Mouse (Mus musculus) MEL (cell line): ENCODE measurements around the gene Ints14.

Experiments used
- CTCF ChIP-seq, 3 experiments: IDR thresholded peaks in 2 of 3; conservative IDR thresholded peaks in 1 of 3; 2 replicates each; pipeline ENCODE4 v1.5.1; 2011 to 2012; ENCODE audit warnings: low read length in 3 of 3, low read depth in 2 of 3, mild to moderate bottlenecking in 2 of 3, improper control_type of control experiment in 1 of 3, inconsistent platforms in 1 of 3, mixed read lengths in 1 of 3, moderate library complexity in 1 of 3; ENCODE audit not compliant: control insufficient read depth in 1 of 3, insufficient read depth in 1 of 3, poor library complexity in 1 of 3, severe bottlenecking in 1 of 3
- MAZ ChIP-seq: IDR thresholded peaks from 2 replicates; pipeline ENCODE4 v1.6.1; 2012; ENCODE audit warnings: low read depth, mild to moderate bottlenecking, inconsistent platforms, low read length, improper control_type of control experiment
- SIN3A ChIP-seq: IDR thresholded peaks from 2 replicates; pipeline ENCODE4 v1.6.1; 2012; ENCODE audit warnings: low read length, improper control_type of control experiment, inconsistent platforms
- ZNF384 ChIP-seq: IDR thresholded peaks from 2 replicates; pipeline ENCODE4 v1.6.1; 2012; ENCODE audit warnings: low read depth, mild to moderate bottlenecking, inconsistent platforms, low read length, improper control_type of control experiment

DNA sequence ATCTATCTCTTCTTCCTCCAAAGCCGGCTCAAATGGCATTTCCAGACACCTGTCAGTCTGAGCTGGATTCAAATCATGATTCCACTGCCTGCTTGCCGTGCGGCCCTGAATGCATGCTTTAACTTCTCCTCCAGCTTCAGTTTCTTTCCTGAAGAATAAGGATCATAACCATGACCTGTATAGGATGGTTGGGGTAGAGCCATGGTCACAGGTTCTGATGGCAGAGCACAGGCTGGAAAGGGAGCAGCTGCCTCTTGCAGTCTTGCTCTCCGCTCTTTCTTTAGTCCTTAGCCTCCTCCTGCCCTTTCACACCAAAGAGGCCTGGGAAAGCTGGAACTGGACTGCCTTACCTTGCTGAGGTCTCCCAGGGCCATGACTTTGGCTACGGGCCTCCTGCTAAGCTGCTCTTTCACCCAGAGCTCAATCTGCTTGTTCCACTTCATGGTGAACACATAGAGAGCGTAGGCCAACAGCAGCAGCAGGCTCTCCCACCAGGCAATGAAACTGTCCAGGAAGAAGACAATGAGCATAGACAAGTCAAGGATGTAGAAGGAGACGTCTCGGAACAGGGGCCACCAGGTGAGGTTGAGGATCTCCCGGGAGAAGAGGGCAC lies 13.1 kb upstream of the Ints14 start:
- TF ChIP-seq CTCF (IDR thresholded peaks at IDR 0.05 in 2 of 3, conservative IDR thresholded peaks at IDR 0.05 in 1 of 3; ENCODE audit: control insufficient read depth in 1 of 3, insufficient read depth in 1 of 3, low read depth in 2 of 3, low read length in 3 of 3, poor library complexity in 1 of 3, severe bottlenecking in 1 of 3) (no peak), ZNF384 (no peak), SIN3A (no peak), MAZ (no peak)
